Mouse (Mus musculus) neural tube, embryonic 12.5 days (tissue): ENCODE data around the gene Tpo. TPM values are rescaled to one million over a fixed set of nuclear protein-coding genes. Genes with fewer than 3 reads are reported as not detected.

Source experiments
- ATAC-seq: fragments of 200-750 bp; cut with Nextera tagmentation; 2 replicates; pipeline ENCODE4 v1.8.0; 2017; ENCODE audit warnings: low read depth, mild to moderate bottlenecking, moderate TSS enrichment, moderate library complexity; ENCODE audit not compliant: low FRiP score
- H3K27ac ChIP-seq: fragments of 300-500 bp; sonication (generic); 2 replicates; pipeline ENCODE4 v1.5.1; 2016
- H3K27me3 ChIP-seq: fragments of 300-500 bp; sonication (generic); replicated peaks from 2 replicates; pipeline ENCODE4 v1.6.1; 2016; ENCODE audit warnings: mild to moderate bottlenecking
- H3K36me3 ChIP-seq: fragments of 300-500 bp; sonication (generic); 2 replicates; pipeline ENCODE4 v1.6.1; 2016; ENCODE audit warnings: mild to moderate bottlenecking
- H3K4me1 ChIP-seq: fragments of 300-500 bp; sonication (generic); 2 replicates; pipeline ENCODE4 v1.6.1; 2016
- H3K4me2 ChIP-seq: fragments of 300-500 bp; sonication (generic); replicated peaks from 2 replicates; pipeline ENCODE4 v1.6.1; 2016; ENCODE audit warnings: mild to moderate bottlenecking
- H3K4me3 ChIP-seq: fragments of 300-500 bp; sonication (generic); 2 replicates; pipeline ENCODE4 v1.5.1; 2016
- H3K9ac ChIP-seq: fragments of 300-500 bp; sonication (generic); 2 replicates; pipeline ENCODE4 v1.6.1; 2016; ENCODE audit warnings: mild to moderate bottlenecking
- H3K9me3 ChIP-seq: fragments of 300-500 bp; sonication (generic); 2 replicates; pipeline ENCODE4 v1.6.1; 2016; ENCODE audit warnings: mild to moderate bottlenecking
- WGBS: fragments of 180-500 bp; shearing (Covaris S2); methylation state at CpG from one replicate; pipeline ENCODE4 v1.1.7; 2016; 5-methylcytosine and 5-hydroxymethylcytosine counted together
- polyA plus RNA-seq: library from polyadenylated mRNA; unstranded; fragments of >200 nt; fragmentation: Nextera tagmentation; extraction: Ambion mirVana; gene quantifications from 2 replicates; pipeline ENCODE4 v1.2.1, GENCODE M21; 2016

Tpo gene
- 0.08 TPM in 1 of 2 replicates, not detected in the other for polyA plus RNA-seq

- ATAC-seq: no peak
- Histone ChIP-seq H3K27ac (no peak within 1 kb of the TSS), H3K4me2 (no peak within 1 kb of the TSS), H3K4me1 (no peaks in the 10 kb centered on the region), H3K36me3 (no peaks in the 10 kb centered on the region), H3K9me3 (no peaks in the 10 kb centered on the region), H3K9ac (no peak within 1 kb of the TSS), H3K27me3 (no peaks in the 10 kb centered on the region), H3K4me3 (no peak within 1 kb of the TSS)
- 90% methylated on average over 4 of the region's 4 CpGs for WGBS
Observed at GRCm38 (mm10) chr12:30132524-30132923, at the start of gene Tpo. Tpo (minus strand) TSS chr12:30132624.

- no peak for ATAC-seq
- Histone ChIP-seq H3K27me3 (no peaks in the 10 kb centered on the region), H3K36me3 (no peaks in the 10 kb centered on the region), H3K4me2 (no peak overlapping the region), H3K27ac (no peak overlapping the region), H3K9me3 (no peaks in the 10 kb centered on the region), H3K4me3 (no peak overlapping the region), H3K9ac (no peak overlapping the region), H3K4me1 (no peaks in the 10 kb centered on the region)
- WGBS: 92% methylated on average over 3 of the region's 3 CpGs
Observed at GRCm38 (mm10) chr12:30181721-30182120, 49.3 kb upstream of the Tpo start.

- Histone ChIP-seq H3K9ac (no peak overlapping the region), H3K4me1 (no peaks in the 10 kb centered on the region)
- ATAC-seq: no peak
Observed at GRCm38 (mm10) chr12:30179623-30180022, 47.2 kb upstream of the Tpo start.

GRCm38 (mm10) chr12:30177966-30178365, 45.5 kb upstream of the Tpo start:
- Histone ChIP-seq H3K9me3 (no peaks in the 10 kb centered on the region), H3K4me3 (no peak overlapping the region), H3K27ac (no peak overlapping the region), H3K36me3 (no peaks in the 10 kb centered on the region), H3K9ac (no peak overlapping the region), H3K27me3 (no peaks in the 10 kb centered on the region), H3K4me1 (no peaks in the 10 kb centered on the region), H3K4me2 (no peak overlapping the region)
- 84% methylated on average over 6 of the region's 6 CpGs for WGBS
- ATAC-seq: no peak

More at GRCm38 (mm10) chr12:30179623-30180022, 47.2 kb upstream of the Tpo start:
- Histone ChIP-seq H3K9me3 (no peaks in the 10 kb centered on the region), H3K36me3 (no peaks in the 10 kb centered on the region), H3K27me3 (no peaks in the 10 kb centered on the region), H3K27ac (no peak overlapping the region), H3K4me2 (no peak overlapping the region), H3K4me3 (no peak overlapping the region)
- 83% methylated on average over 1 of the region's 1 CpGs for WGBS

GRCm38 (mm10) chr12:30177529-30177928, 45.1 kb upstream of the Tpo start:
- Histone ChIP-seq H3K9me3 (no peaks in the 10 kb centered on the region), H3K9ac (no peak overlapping the region), H3K4me2 (no peak overlapping the region), H3K27me3 (no peaks in the 10 kb centered on the region), H3K36me3 (no peaks in the 10 kb centered on the region), H3K27ac (no peak overlapping the region), H3K4me1 (no peaks in the 10 kb centered on the region), H3K4me3 (no peak overlapping the region)
- WGBS: 82% methylated on average over 2 of the region's 2 CpGs
- no peak for ATAC-seq

GRCm38 (mm10) chr12:30168491-30168890, 36.1 kb upstream of the Tpo start:
- Histone ChIP-seq H3K9ac (no peak overlapping the region), H3K27ac (no peak overlapping the region), H3K4me3 (no peak overlapping the region), H3K4me2 (no peak overlapping the region), H3K9me3 (no peaks in the 10 kb centered on the region), H3K27me3 (no peaks in the 10 kb centered on the region), H3K36me3 (no peaks in the 10 kb centered on the region), H3K4me1 (no peaks in the 10 kb centered on the region)
- 77% methylated on average over 3 of the region's 3 CpGs for WGBS
- no peak for ATAC-seq

- Histone ChIP-seq H3K4me3 (no peak overlapping the region), H3K4me1 (no peaks in the 10 kb centered on the region), H3K4me2 (no peak overlapping the region), H3K27ac (no peak overlapping the region), H3K9me3 (no peaks in the 10 kb centered on the region), H3K27me3 (no peaks in the 10 kb centered on the region), H3K36me3 (no peaks in the 10 kb centered on the region), H3K9ac (no peak overlapping the region)
- WGBS: 87% methylated on average over 5 of the region's 5 CpGs
- no peak for ATAC-seq
Observed at GRCm38 (mm10) chr12:30164538-30164937, 32.1 kb upstream of the Tpo start.

GRCm38 (mm10) chr12:30164005-30164404, 31.6 kb upstream of the Tpo start:
- Histone ChIP-seq H3K36me3 (no peaks in the 10 kb centered on the region), H3K4me1 (no peaks in the 10 kb centered on the region), H3K27me3 (no peaks in the 10 kb centered on the region), H3K4me3 (no peak overlapping the region), H3K9ac (no peak overlapping the region), H3K4me2 (no peak overlapping the region), H3K9me3 (no peaks in the 10 kb centered on the region), H3K27ac (no peak overlapping the region)
- WGBS: 95% methylated on average over 6 of the region's 6 CpGs
- no peak for ATAC-seq

GRCm38 (mm10) chr12:30161731-30162406, 29.4 kb upstream of the Tpo start:
- no peaks in the 10 kb centered on the region for H3K36me3 ChIP-seq
- ATAC-seq: no peak
- H3K27ac ChIP-seq: no peak overlapping the region

GRCm38 (mm10) chr12:30160475-30160874, 28.1 kb upstream of the Tpo start:
- Histone ChIP-seq H3K9me3 (no peaks in the 10 kb centered on the region), H3K36me3 (no peaks in the 10 kb centered on the region), H3K27me3 (no peaks in the 10 kb centered on the region), H3K4me1 (no peaks in the 10 kb centered on the region), H3K4me2 (no peak overlapping the region), H3K9ac (no peak overlapping the region), H3K4me3 (no peak overlapping the region), H3K27ac (no peak overlapping the region)
- no peak for ATAC-seq
- 86% methylated on average over 3 of the region's 3 CpGs for WGBS

More at GRCm38 (mm10) chr12:30161731-30162406, 29.4 kb upstream of the Tpo start:
- Histone ChIP-seq H3K9ac (no peak overlapping the region), H3K4me2 (no peak overlapping the region), H3K27me3 (no peaks in the 10 kb centered on the region), H3K9me3 (no peaks in the 10 kb centered on the region), H3K4me1 (no peaks in the 10 kb centered on the region), H3K4me3 (no peak overlapping the region)
- 88% methylated on average over 5 of the region's 5 CpGs for WGBS

- no peak for ATAC-seq
- 90% methylated on average over 8 of the region's 8 CpGs for WGBS
Observed at GRCm38 (mm10) chr12:30159788-30160187, 27.4 kb upstream of the Tpo start.

GRCm38 (mm10) chr12:30154079-30154673, 21.8 kb upstream of the Tpo start:
- Histone ChIP-seq H3K36me3 (no peaks in the 10 kb centered on the region), H3K4me2 (no peak overlapping the region), H3K27ac (no peak overlapping the region), H3K4me3 (no peak overlapping the region), H3K4me1 (no peaks in the 10 kb centered on the region), H3K9me3 (no peaks in the 10 kb centered on the region), H3K9ac (no peak overlapping the region), H3K27me3 (no peaks in the 10 kb centered on the region)
- ATAC-seq: no peak
- 71% methylated on average over 7 of the region's 7 CpGs for WGBS

More at GRCm38 (mm10) chr12:30159788-30160187, 27.4 kb upstream of the Tpo start:
- H3K36me3 ChIP-seq: no peaks in the 10 kb centered on the region
- H3K4me1 ChIP-seq: no peaks in the 10 kb centered on the region
- H3K4me2 ChIP-seq: no peak overlapping the region
- H3K9me3 ChIP-seq: no peaks in the 10 kb centered on the region
- H3K9ac ChIP-seq: no peak overlapping the region
- no peaks in the 10 kb centered on the region for H3K27me3 ChIP-seq
- H3K27ac ChIP-seq: no peak overlapping the region
- no peak overlapping the region for H3K4me3 ChIP-seq

- no peaks in the 10 kb centered on the region for H3K9me3 ChIP-seq
- H3K27me3 ChIP-seq: no peaks in the 10 kb centered on the region
- no peaks in the 10 kb centered on the region for H3K4me1 ChIP-seq
- no peak for ATAC-seq
- no peak overlapping the region for H3K27ac ChIP-seq
- H3K9ac ChIP-seq: no peak overlapping the region
- WGBS: 67% methylated on average over 3 of the region's 3 CpGs
- H3K4me2 ChIP-seq: no peak overlapping the region
- H3K4me3 ChIP-seq: no peak overlapping the region
- no peaks in the 10 kb centered on the region for H3K36me3 ChIP-seq
Observed at GRCm38 (mm10) chr12:30142085-30142484, 9.7 kb upstream of the Tpo start.
